Mouse (Mus musculus) NIH3T3 (cell line): ENCODE data around the gene Psg16.
A peak's percentile ranks its signal among the peaks of the same experiment; 100 is the strongest.

Experiments
- DNase-seq: peaks from one replicate; pipeline ENCODE4 v3.0.0-alpha.2; 2012; ENCODE audit warnings: low read depth

The Psg16 gene

GRCm38 (mm10) chr7:17073904-17074615 lies at the start of gene Psg16:
TSS of gene Psg16 (plus strand) at chr7:17074040.
- peak; percentile 76 for DNase-seq

- no peak for DNase-seq
Observed at GRCm38 (mm10) chr7:17024141-17024540, 49.7 kb upstream of the Psg16 start.

GRCm38 (mm10) chr7:17024814-17025504 lies 48.9 kb upstream of the Psg16 start:
- DNase-seq, result no peak

GRCm38 (mm10) chr7:17025505-17025894 lies 48.3 kb upstream of the Psg16 start:
- no peak for DNase-seq

- no peak for DNase-seq
Observed at GRCm38 (mm10) chr7:17025896-17026622, 47.8 kb upstream of the Psg16 start.

GRCm38 (mm10) chr7:17026710-17027587 lies 46.9 kb upstream of the Psg16 start:
- peak; percentile 89 for DNase-seq

- peak; percentile 95 for DNase-seq
Observed at GRCm38 (mm10) chr7:17027588-17028343, 46.1 kb upstream of the Psg16 start, which contains the start of gene Ppp5c. TSS of gene Ppp5c (minus strand) at chr7:17027924.

GRCm38 (mm10) chr7:17028923-17029322 lies 44.9 kb upstream of the Psg16 start:
- no peak for DNase-seq

GRCm38 (mm10) chr7:17030239-17030638 lies 43.6 kb upstream of the Psg16 start:
- no peak for DNase-seq

- DNase-seq, result no peak
Observed at GRCm38 (mm10) chr7:17038018-17038695, 35.7 kb upstream of the Psg16 start.

GRCm38 (mm10) chr7:17039373-17039772 lies 34.5 kb upstream of the Psg16 start:
- no peak for DNase-seq

- DNase-seq, result no peak
Observed at GRCm38 (mm10) chr7:17045743-17046142, 28.1 kb upstream of the Psg16 start.

GRCm38 (mm10) chr7:17047041-17047682 lies 26.7 kb upstream of the Psg16 start:
- no peak for DNase-seq

GRCm38 (mm10) chr7:17048431-17049190 lies 25.2 kb upstream of the Psg16 start:
- no peak for DNase-seq

GRCm38 (mm10) chr7:17050491-17050890 lies 23.3 kb upstream of the Psg16 start:
- no peak for DNase-seq

GRCm38 (mm10) chr7:17050933-17051594 lies 22.8 kb upstream of the Psg16 start:
- DNase-seq, result peak; percentile 65

GRCm38 (mm10) chr7:17054325-17054989 lies 19.4 kb upstream of the Psg16 start:
- DNase-seq, result no peak
